Mouse (Mus musculus) heart, postnatal 0 days (tissue): ENCODE measurements around the gene Trmt61a. TPM values are rescaled to one million over a fixed set of nuclear protein-coding genes. Genes with fewer than 3 reads are reported as not detected.

Experiments
- ATAC-seq: fragments of 200-750 bp; cut with Nextera tagmentation; 2 replicates; pipeline ENCODE4 v1.8.0; 2017; ENCODE audit warnings: low read depth, moderate number of reproducible peaks, moderate library complexity; ENCODE audit not compliant: insufficient read depth
- DNase-seq: peaks from one replicate; pipeline ENCODE4 v3.0.0-alpha.2; 2016; ENCODE audit warnings: low spot score
- H3K27ac ChIP-seq: fragments of 300-500 bp; sonication (generic); 2 replicates; pipeline ENCODE4 v1.5.1; 2014; ENCODE audit warnings: low read depth, mild to moderate bottlenecking
- H3K27me3 ChIP-seq: fragments of 300-500 bp; sonication (generic); 2 replicates; pipeline ENCODE4 v1.6.1; 2014; ENCODE audit warnings: low read length, mixed read lengths; ENCODE audit not compliant: control insufficient read depth, insufficient read depth
- H3K36me3 ChIP-seq: fragments of 300-500 bp; sonication (generic); replicated peaks from 2 replicates; pipeline ENCODE4 v1.6.1; 2014; ENCODE audit warnings: low read length, mixed read lengths; ENCODE audit not compliant: control insufficient read depth, insufficient read depth
- H3K4me1 ChIP-seq: fragments of 300-500 bp; sonication (generic); 2 replicates; pipeline ENCODE4 v1.6.1; 2014; ENCODE audit warnings: antibody characterized with exemption; ENCODE audit not compliant: control insufficient read depth, insufficient read depth
- H3K4me2 ChIP-seq: fragments of 300-500 bp; sonication (generic); 2 replicates; pipeline ENCODE4 v1.6.1; 2014; ENCODE audit warnings: low read depth, mild to moderate bottlenecking, low read length, moderate library complexity
- H3K4me3 ChIP-seq: fragments of 300-500 bp; sonication (generic); 2 replicates; pipeline ENCODE4 v1.5.1; 2014; ENCODE audit warnings: low read depth, low read length
- H3K9ac ChIP-seq: fragments of 300-500 bp; sonication (generic); replicated peaks from 2 replicates; pipeline ENCODE4 v1.6.1; 2014; ENCODE audit warnings: low read depth, low read length, mixed read lengths
- H3K9me3 ChIP-seq: fragments of 300-500 bp; sonication (generic); replicated peaks from 2 replicates; pipeline ENCODE4 v1.6.1; 2016; ENCODE audit warnings: low read length; ENCODE audit not compliant: control insufficient read depth
- CTCF ChIP-seq: IDR thresholded peaks from 2 replicates; pipeline ENCODE4 v1.5.1; 2016; ENCODE audit warnings: antibody characterized with exemption, control low read depth, low read depth
- EP300 ChIP-seq: IDR thresholded peaks from 2 replicates; pipeline ENCODE4 v1.6.1; 2016; ENCODE audit warnings: antibody characterized with exemption, low read depth
- WGBS: fragments of 180-500 bp; shearing (Covaris S2); extraction: QIAGEN DNeasy Blood & Tissue Kit; methylation state at CpG from one replicate; pipeline ENCODE4 v1.1.7; 2014; 5-methylcytosine and 5-hydroxymethylcytosine counted together
- polyA plus RNA-seq: library from polyadenylated mRNA; unstranded; fragments of >200 nt; fragmentation: Nextera tagmentation; extraction: Ambion mirVana; gene quantifications from 2 replicates; pipeline ENCODE4 v1.2.1, GENCODE M21; 2015
- total RNA-seq: library from RNA; depleted of rRNA; stranded (reverse); fragments of >200 nt; gene quantifications from 2 replicates; pipeline ENCODE4 v1.2.3, GENCODE M21; 2014; ENCODE audit warnings: low replicate concordance

The Trmt61a gene
- total and polyA plus RNA-seq, 2 experiments from 2014 or later, result 6.1 to 24.9 TPM

- no peak for ATAC-seq
Measured at GRCm38 (mm10) chr12:111672581-111672980, 5.3 kb upstream of the Trmt61a start.

GRCm38 (mm10) chr12:111674850-111675486 is 2.9 kb upstream of the Trmt61a start:
- no peaks in the 10 kb centered on the region for H3K36me3 ChIP-seq
- peaks cover 49% of the 10 kb centered on the region for H3K4me1 ChIP-seq
- no peak overlapping the region for H3K27ac ChIP-seq
- ATAC-seq (no peak), DNase-seq (no peak)
- TF ChIP-seq CTCF (no peak), EP300 (no peak)
- no peaks in the 10 kb centered on the region for H3K9me3 ChIP-seq
- no peak overlapping the region for H3K4me2 ChIP-seq
- peaks cover 6% of the 10 kb centered on the region; the same call in 1 of the 2 replicates for H3K27me3 ChIP-seq
- no peak overlapping the region for H3K9ac ChIP-seq
- no peak overlapping the region for H3K4me3 ChIP-seq
- 20% methylated on average over 2 of the region's 2 CpGs for WGBS

More at GRCm38 (mm10) chr12:111672581-111672980, 5.3 kb upstream of the Trmt61a start:
- DNase-seq, result no peak
- Histone ChIP-seq H3K9me3 (no peaks in the 10 kb centered on the region), H3K9ac (no peak overlapping the region), H3K27ac (no peak overlapping the region), H3K27me3 (peaks cover 6% of the 10 kb centered on the region; the same call in 1 of the 2 replicates), H3K4me2 (peak overlapping the region; percentile 97), H3K4me3 (peak overlapping the region; percentile 58), H3K36me3 (no peaks in the 10 kb centered on the region), H3K4me1 (peaks cover 37% of the 10 kb centered on the region)
- WGBS, result 22% methylated on average over 12 of the region's 12 CpGs
- TF ChIP-seq CTCF (no peak), EP300 (no peak)

- H3K9ac ChIP-seq, result no peak overlapping the region
- WGBS, result 78% methylated on average over 6 of the region's 6 CpGs
- TF ChIP-seq EP300 (no peak), CTCF (no peak)
- H3K4me2 ChIP-seq, result no peak overlapping the region
- H3K4me3 ChIP-seq, result no peak overlapping the region
- no peaks in the 10 kb centered on the region for H3K36me3 ChIP-seq
- no peak overlapping the region for H3K27ac ChIP-seq
- no peaks in the 10 kb centered on the region for H3K9me3 ChIP-seq
- DNase-seq (no peak), ATAC-seq (no peak)
- peaks cover 6% of the 10 kb centered on the region; the same call in 1 of the 2 replicates for H3K27me3 ChIP-seq
- H3K4me1 ChIP-seq, result peaks cover 41% of the 10 kb centered on the region
Measured at GRCm38 (mm10) chr12:111675797-111676580, 1.9 kb upstream of the Trmt61a start.

GRCm38 (mm10) chr12:111677421-111677820 is 484 bp upstream of the Trmt61a start:
- Histone ChIP-seq H3K4me3 (peak overlapping the region; percentile 81), H3K9ac (peak overlapping the region; percentile 54), H3K9me3 (no peaks in the 10 kb centered on the region), H3K4me2 (peak overlapping the region; percentile 92), H3K4me1 (peaks cover 40% of the 10 kb centered on the region), H3K27me3 (peaks cover 6% of the 10 kb centered on the region; the same call in 1 of the 2 replicates), H3K27ac (peak overlapping the region; percentile 97), H3K36me3 (no peaks in the 10 kb centered on the region)
- 8% methylated on average over 5 of the region's 5 CpGs for WGBS
- no peak for DNase-seq
- 0 out of 2 replicates have a peak, but pooled peaks have one; percentile 0 for TF ChIP-seq EP300
- TF ChIP-seq CTCF, result no peak
- ATAC-seq, result peak; percentile 15

- peak overlapping the region; percentile 92 for H3K4me2 ChIP-seq
- ATAC-seq (no peak), DNase-seq (no peak)
- peak overlapping the region; percentile 81 for H3K4me3 ChIP-seq
- peak overlapping the region; percentile 53 for H3K9ac ChIP-seq
- no peaks in the 10 kb centered on the region for H3K27me3 ChIP-seq
- no peaks in the 10 kb centered on the region for H3K36me3 ChIP-seq
- H3K4me1 ChIP-seq, result peaks cover 43% of the 10 kb centered on the region
- no peaks in the 10 kb centered on the region for H3K9me3 ChIP-seq
- H3K27ac ChIP-seq, result 0 out of 2 replicates have a peak overlapping the region, but pooled peaks have one; percentile 22
- TF ChIP-seq CTCF, result no peak
- 4% methylated on average over 13 of the region's 13 CpGs for WGBS
Measured at GRCm38 (mm10) chr12:111678670-111678933, 697 bp downstream of the Trmt61a start.
